Mouse (Mus musculus): ENCODE results near the gene Vezt.

DNA sequence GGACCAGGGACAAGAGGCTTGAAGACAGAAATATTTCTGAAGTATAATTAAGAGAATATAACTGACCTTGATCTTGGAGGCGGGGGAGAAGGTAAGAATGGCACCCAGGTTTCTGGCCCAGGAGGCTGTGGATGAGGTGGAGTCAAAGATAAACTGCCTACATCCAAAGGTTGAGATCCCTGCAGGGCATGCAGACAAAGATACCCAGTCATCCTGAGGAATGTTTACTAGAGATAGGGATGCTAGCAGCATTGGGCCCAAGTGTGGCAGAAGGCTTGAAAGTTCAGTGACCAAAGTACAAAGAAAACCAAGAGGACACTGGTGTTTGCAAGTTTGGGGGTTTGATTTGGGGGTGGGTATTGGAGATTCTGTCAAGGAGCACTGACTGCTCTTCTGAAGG, 144.6 kb downstream of the Vezt start:
- TF ChIP-seq CTCF (IDR thresholded peaks at IDR 0.05; ENCODE audit: borderline replicate concordance, extremely low read depth, insufficient read depth, insufficient read length) (no peak), POLR2A (IDR thresholded peaks at IDR 0.05; ENCODE audit: borderline replicate concordance, extremely low read depth, insufficient read depth, insufficient read length, poor library complexity, severe bottlenecking) (no peak)
